Mouse (Mus musculus): ENCODE measurements around the gene Fam118b.

Gene Fam118b

GRCm38 (mm10) chr9:35267146-35267975 is at the start of gene Fam118b, which contains the start of gene Rpusd4:
Fam118b (minus strand) TSS chr9:35267805.
Rpusd4 (plus strand) TSS chr9:35267865.
- DNase-seq, result peak; percentile 91

GRCm38 (mm10) chr9:35316771-35317211 is 49.2 kb upstream of the Fam118b start:
- no peak for DNase-seq

- no peak for DNase-seq
These were observed 46.6 kb upstream of the Fam118b start for GRCm38 (mm10) chr9:35314254-35314653.

GRCm38 (mm10) chr9:35313601-35314000 is 46.0 kb upstream of the Fam118b start:
- DNase-seq, result no peak

GRCm38 (mm10) chr9:35312516-35312915 is 44.9 kb upstream of the Fam118b start:
- DNase-seq, result no peak

GRCm38 (mm10) chr9:35310377-35310776 is 42.8 kb upstream of the Fam118b start:
- DNase-seq, result no peak

GRCm38 (mm10) chr9:35307461-35307860 is 39.9 kb upstream of the Fam118b start:
- DNase-seq, result no peak

- DNase-seq, result no peak
These were observed 34.6 kb upstream of the Fam118b start for GRCm38 (mm10) chr9:35302172-35302571.

- DNase-seq, result no peak
These were observed 30.2 kb upstream of the Fam118b start for GRCm38 (mm10) chr9:35297791-35298190.

GRCm38 (mm10) chr9:35293465-35293864 is 25.9 kb upstream of the Fam118b start:
- no peak for DNase-seq

GRCm38 (mm10) chr9:35290916-35291315 is 23.3 kb upstream of the Fam118b start:
- DNase-seq, result no peak

- no peak for DNase-seq
These were observed 22.8 kb upstream of the Fam118b start for GRCm38 (mm10) chr9:35290417-35290816.

- DNase-seq, result no peak
These were observed 22.4 kb upstream of the Fam118b start for GRCm38 (mm10) chr9:35289992-35290391.

- no peak for DNase-seq
These were observed 18.7 kb upstream of the Fam118b start for GRCm38 (mm10) chr9:35286351-35286750.

GRCm38 (mm10) chr9:35284351-35284750 is 16.7 kb upstream of the Fam118b start:
- DNase-seq, result no peak

- no peak for DNase-seq
These were observed 15.9 kb upstream of the Fam118b start for GRCm38 (mm10) chr9:35283415-35284069.

GRCm38 (mm10) chr9:35282851-35283200 is 15.2 kb upstream of the Fam118b start:
- DNase-seq, result no peak

GRCm38 (mm10) chr9:35282006-35282850 is 14.6 kb upstream of the Fam118b start:
- peak; percentile 57 for DNase-seq

GRCm38 (mm10) chr9:35278451-35278850 is 10.8 kb upstream of the Fam118b start:
- DNase-seq, result no peak

- DNase-seq, result no peak
These were observed 10.3 kb upstream of the Fam118b start for GRCm38 (mm10) chr9:35277855-35278365.

- no peak for DNase-seq
These were observed 541 bp upstream of the Fam118b start for GRCm38 (mm10) chr9:35267976-35268715.

GRCm38 (mm10) chr9:35264509-35264908 is 3.1 kb downstream of the Fam118b start:
- DNase-seq, result no peak

Data from kidney, adult 18-20 months (tissue).